Mouse (Mus musculus): Measurements from ENCODE around the gene Mycbpap.

DNA sequence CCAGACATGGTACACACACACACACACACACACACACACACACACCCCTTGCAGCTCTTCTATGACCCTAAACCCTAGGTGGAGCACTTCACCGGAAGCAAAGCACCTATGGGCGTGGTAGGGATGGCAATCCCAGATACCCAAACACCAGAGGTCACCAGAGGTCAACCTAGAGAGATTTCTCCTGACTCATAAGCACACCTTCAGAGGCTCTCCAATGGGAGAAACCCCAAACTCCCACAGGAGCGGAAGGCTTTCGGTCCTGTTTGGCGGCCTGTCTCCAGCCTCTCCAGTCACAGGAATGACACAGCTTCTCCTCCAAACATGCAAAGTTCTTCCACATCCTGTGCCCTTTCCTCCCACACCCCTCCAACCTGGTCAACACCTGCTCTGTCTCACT lies 24.8 kb upstream of the Mycbpap start:
- TF ChIP-seq CTCF (IDR thresholded peaks at IDR 0.05; ENCODE audit: borderline replicate concordance, insufficient read depth, low read depth, low read length) (no peak), POLR2A (IDR thresholded peaks at IDR 0.05; ENCODE audit: borderline replicate concordance, insufficient read depth, low read length) (no peak)
